ENCODE assay signal across 11 mouse cellular contexts in genomic region chr13:113850431-113851034, GRCm38 (mm10). TPM values are rescaled to one million over a fixed set of nuclear protein-coding genes. Genes with fewer than 3 reads are reported as not detected.
A peak's percentile ranks its signal among the peaks of the same experiment; 100 is the strongest.
DNase-seq lines count a peak whose midpoint lies in the region; ATAC-seq lines count a peak whose summit lies in the region.
"Had no signal": no experiment of that assay in that cellular context is flagged by ENCODE, and none has a peak within 500 bp of the region (broad histone marks: within the 10 kb centered on the region; RNA-seq: fewer than 3 reads in every experiment).

No protein-coding gene starts in this region.

- no peaks in the 10 kb centered on the region for H3K36me3 ChIP-seq in forebrain, embryonic 11.5 days (ENCODE audit: control insufficient read depth, insufficient read depth, low read length)
- H3K36me3 ChIP-seq in forebrain, embryonic 12.5 days (replicated peaks): 0 out of 2 replicates have a peak, but pooled peaks cover 10% of the 10 kb centered on the region
- H3K36me3 ChIP-seq in midbrain, embryonic 10.5 days: peaks cover 15% of the 10 kb centered on the region; the same call in 1 of the 2 replicates
- H3K36me3 ChIP-seq: embryonic facial prominence, embryonic 13.5 days had no signal

- H3K4me3 ChIP-seq in forebrain, embryonic 11.5 days (ENCODE audit: low read depth, low read length): no peak overlapping the region
- H3K4me3 ChIP-seq in forebrain, embryonic 12.5 days (replicated peaks): no peak overlapping the region
- H3K4me3 ChIP-seq in midbrain, embryonic 10.5 days: no peak overlapping the region
- H3K4me3 ChIP-seq: embryonic facial prominence, embryonic 13.5 days; megakaryocyte, embryonic 14.5 days had no signal

- H3K27ac ChIP-seq in forebrain, embryonic 11.5 days (ENCODE audit: low read depth, low read length): no peak overlapping the region
- no peak overlapping the region for H3K27ac ChIP-seq in forebrain, embryonic 12.5 days
- no peak overlapping the region for H3K27ac ChIP-seq in midbrain, embryonic 10.5 days (replicated peaks)
- H3K27ac ChIP-seq: embryonic facial prominence, embryonic 13.5 days had no signal

- H3K27me3 ChIP-seq in forebrain, embryonic 11.5 days (ENCODE audit: control insufficient read depth, insufficient read depth, low read length): no peaks in the 10 kb centered on the region
- H3K27me3 ChIP-seq in forebrain, embryonic 12.5 days: no peaks in the 10 kb centered on the region
- H3K27me3 ChIP-seq in midbrain, embryonic 10.5 days (ENCODE audit: low read depth, poor library complexity, severe bottlenecking): no peaks in the 10 kb centered on the region
- H3K27me3 ChIP-seq: embryonic facial prominence, embryonic 13.5 days; megakaryocyte, embryonic 14.5 days had no signal

- WGBS in forebrain, embryonic 11.5 days: 93% methylated on average over 8 of the region's 8 CpGs
- WGBS in forebrain, embryonic 12.5 days: 92% methylated on average over 8 of the region's 8 CpGs
- 88% methylated on average over 8 of the region's 8 CpGs for WGBS in midbrain, embryonic 10.5 days

- DNase-seq in forebrain, embryonic 11.5 days (ENCODE audit: low spot score): peak; percentile 49
- DNase-seq in retina, postnatal 1 day: peak; percentile 45
- DNase-seq in retina, embryonic 14.5 days (ENCODE audit: low spot score): no peak
- DNase-seq in kidney, postnatal 10 days: peak; percentile 77
- DNase-seq in lung, postnatal 25 days (ENCODE audit: low spot score): peak; percentile 47
- DNase-seq in thymus, postnatal 0 days (ENCODE audit: low spot score): no peak
- no peak for DNase-seq in midbrain, embryonic 10.5 days (ENCODE audit: low spot score)
- DNase-seq: cerebellum, adult 8-10 months had no signal

- H3K9ac ChIP-seq in forebrain, embryonic 11.5 days (ENCODE audit: low read length): no peak overlapping the region
- no peak overlapping the region for H3K9ac ChIP-seq in forebrain, embryonic 12.5 days
- H3K9ac ChIP-seq: embryonic facial prominence, embryonic 13.5 days had no signal

- H3K4me1 ChIP-seq in forebrain, embryonic 11.5 days (replicated peaks; ENCODE audit: control insufficient read depth, insufficient read depth, low read length): 0 out of 2 replicates have a peak, but pooled peaks cover 2% of the 10 kb centered on the region
- H3K4me1 ChIP-seq in forebrain, embryonic 12.5 days: peaks cover 4% of the 10 kb centered on the region; the same call in 1 of the 2 replicates
- H3K4me1 ChIP-seq in midbrain, embryonic 10.5 days: peaks cover 12% of the 10 kb centered on the region

- H3K4me2 ChIP-seq in forebrain, embryonic 11.5 days (ENCODE audit: low read depth, low read length, severe bottlenecking): no peak overlapping the region
- H3K4me2 ChIP-seq in forebrain, embryonic 12.5 days: no peak overlapping the region
- H3K4me2 ChIP-seq: embryonic facial prominence, embryonic 13.5 days had no signal

- no peak for ATAC-seq in forebrain, embryonic 11.5 days (replicated peaks; ENCODE audit: low FRiP score)
- ATAC-seq in forebrain, embryonic 12.5 days (ENCODE audit: low FRiP score): no peak

- H3K9me3 ChIP-seq in forebrain, embryonic 11.5 days (ENCODE audit: control insufficient read depth, low read length): no peaks in the 10 kb centered on the region
- peaks cover 4% of the 10 kb centered on the region; the same call in 1 of the 2 replicates for H3K9me3 ChIP-seq in forebrain, embryonic 12.5 days
- H3K9me3 ChIP-seq in midbrain, embryonic 10.5 days (replicated peaks): no peaks in the 10 kb centered on the region
- H3K9me3 ChIP-seq: embryonic facial prominence, embryonic 13.5 days; megakaryocyte, embryonic 14.5 days had no signal

RNA-seq across cellular contexts. Expression of gene Arl15, which starts 56.2 kb away (rescaled TPM):
- polyA plus RNA-seq in forebrain, embryonic 11.5 days (2014; fragmentation: Nextera tagmentation; extraction: Ambion mirVana): 14.6 and 15.2 TPM in 2 replicates
- polyA plus RNA-seq in forebrain, embryonic 12.5 days (2016; fragmentation: Nextera tagmentation; extraction: Ambion mirVana): 15.7 and 16.9 TPM in 2 replicates
- polyA plus RNA-seq in thymus, postnatal 0 days (2015; fragmentation: Nextera tagmentation; extraction: Ambion mirVana): 5.3 and 6.8 TPM in 2 replicates
- polyA plus RNA-seq in midbrain, embryonic 10.5 days (2016; fragmentation: Nextera tagmentation; extraction: Ambion mirVana): 10.4 and 10.7 TPM in 2 replicates

Comparison
In these comparisons a context has a peak if more than half of its experiments do, and no peak if none do; other contexts are left out.
1. DNase-seq: peak in forebrain, embryonic 11.5 days (single experiment), retina, postnatal 1 day (single experiment), kidney, postnatal 10 days (single experiment) and lung, postnatal 25 days (single experiment); none in retina, embryonic 14.5 days (single experiment), thymus, postnatal 0 days (single experiment) and midbrain, embryonic 10.5 days (single experiment).